Mouse (Mus musculus) adrenal gland, adult 2 months (tissue): ENCODE measurements around the gene Elp1. TPM values are rescaled to one million over a fixed set of nuclear protein-coding genes. Genes with fewer than 3 reads are reported as not detected.

Experiments
- DNase-seq: peaks from one replicate; pipeline ENCODE4 v3.0.0; 2021
- polyA plus RNA-seq: library from polyadenylated mRNA; depleted of rRNA; stranded (reverse); fragments of >200 nt; gene quantifications from 2 replicates; pipeline ENCODE4 v1.2.3, GENCODE M21; 2012; rRNA removed
- total RNA-seq, 2 experiments: library from RNA; stranded (reverse); gene quantifications; 2 replicates each; pipeline ENCODE4 v1.2.3; 2021

The Elp1 gene
- total and polyA plus RNA-seq, 3 experiments, result 12.5 to 26.8 (median 24.6) TPM

- DNase-seq, result no peak
These were observed 99.9 kb downstream of the Elp1 start for GRCm38 (mm10) chr4:56702234-56702633.

Other genes starting within 250 kb of the Elp1 start
- not detected for gene Gm26657, start 62.3 kb downstream of the Elp1 start, total RNA-seq
- not detected in 2 replicates for gene Gm26657, start 62.3 kb downstream of the Elp1 start, polyA plus RNA-seq
- under 1 TPM in 1 of 2 experiments, not detected in 1; 0.20 TPM for gene Actl7b, start 60.9 kb downstream of the Elp1 start, total RNA-seq
- gene Actl7b, start 60.9 kb downstream of the Elp1 start, polyA plus RNA-seq, result not detected in 2 replicates
- not detected for gene Actl7a, start 58.9 kb downstream of the Elp1 start, total RNA-seq
- gene Actl7a, start 58.9 kb downstream of the Elp1 start, polyA plus RNA-seq, result not detected in 2 replicates
- 10 to 100 TPM; 10.8 to 14.1 TPM for gene Fam206a, start within 50 bp of the Elp1 start, total RNA-seq
- gene Fam206a, start within 50 bp of the Elp1 start, polyA plus RNA-seq, result 2.2 and 3.6 TPM in 2 replicates
- 10 to 100 TPM; 16.7 to 24.6 TPM for gene Ctnnal1, start 62.9 kb upstream of the Elp1 start, total RNA-seq
- 3.1 and 7.5 TPM in 2 replicates for gene Ctnnal1, start 62.9 kb upstream of the Elp1 start, polyA plus RNA-seq
- 10 to 100 TPM; 42.3 to 53.0 TPM for gene Tmem245, start 145.1 kb upstream of the Elp1 start, total RNA-seq
- 18.5 TPM in 2 replicates for gene Tmem245, start 145.1 kb upstream of the Elp1 start, polyA plus RNA-seq
- gene Frrs1l, start 188.1 kb upstream of the Elp1 start, total RNA-seq, result under 1 TPM; 0.55 to 0.63 TPM
- 0.04 and 0.10 TPM in 2 replicates for gene Frrs1l, start 188.1 kb upstream of the Elp1 start, polyA plus RNA-seq